Mouse (Mus musculus): Measurements from ENCODE around the gene Mllt11. TPM values are rescaled to one million over a fixed set of nuclear protein-coding genes. Genes with fewer than 3 reads are reported as not detected.
A peak's percentile ranks its signal among the peaks of the same experiment; 100 is the strongest.

The Mllt11 gene
- 38.5 and 42.4 TPM in 2 replicates for polyA plus RNA-seq (2012; rRNA removed)
- polyA plus RNA-seq (2014; fragmentation: Nextera tagmentation; extraction: Ambion mirVana), result 16.7 and 17.4 TPM in 2 replicates

GRCm38 (mm10) chr3:95231298-95232221 is at the start of gene Mllt11:
Gene Mllt11 (minus strand): TSS chr3:95232171.
- 69% methylated on average over 13 of the region's 13 CpGs for WGBS
- Histone ChIP-seq H3K27me3 (ENCODE audit: control insufficient read depth, insufficient read depth, low read length) (no peaks in the 10 kb centered on the region), H3K9me3 (ENCODE audit: control insufficient read depth, low read length) (no peaks in the 10 kb centered on the region), H3K4me2 (replicated peaks; ENCODE audit: low read depth, low read length, severe bottlenecking) (peak within 1 kb of the TSS; percentile 73), H3K4me1 (ENCODE audit: control insufficient read depth, insufficient read depth, low read length) (peaks cover 28% of the 10 kb centered on the region), H3K9ac (ENCODE audit: low read depth, low read length, severe bottlenecking) (peak within 1 kb of the TSS; percentile 84; the same call in 1 of the 2 replicates), H3K27ac (replicated peaks; ENCODE audit: low read depth, low read length) (peak within 1 kb of the TSS; percentile 86; the same call in 1 of the 2 replicates), H3K36me3 (ENCODE audit: control insufficient read depth, insufficient read depth, low read length) (peaks cover 57% of the 10 kb centered on the region), H3K4me3 (replicated peaks; ENCODE audit: low read length) (peak within 1 kb of the TSS; percentile 75; the same call in 1 of the 2 replicates)
- ATAC-seq (ENCODE audit: low FRiP score, low read depth), result no peak
- no peak for DNase-seq (ENCODE audit: low spot score)
- TF ChIP-seq POLR2A (IDR thresholded peaks at IDR 0.05; ENCODE audit: borderline replicate concordance, extremely low read depth, insufficient read depth, insufficient read length), result no peak

- Histone ChIP-seq H3K4me1 (ENCODE audit: control insufficient read depth, insufficient read depth, low read length) (peaks cover 13% of the 10 kb centered on the region), H3K9ac (ENCODE audit: low read depth, low read length, severe bottlenecking) (peak within 1 kb of the TSS; percentile 78), H3K4me2 (replicated peaks; ENCODE audit: low read depth, low read length, severe bottlenecking) (peak within 1 kb of the TSS; percentile 68), H3K27ac (replicated peaks; ENCODE audit: low read depth, low read length) (peak within 1 kb of the TSS; percentile 92), H3K27me3 (ENCODE audit: control insufficient read depth, insufficient read depth, low read length) (no peaks in the 10 kb centered on the region), H3K36me3 (ENCODE audit: control insufficient read depth, insufficient read depth, low read length) (no peaks in the 10 kb centered on the region), H3K9me3 (ENCODE audit: control insufficient read depth, low read length) (no peaks in the 10 kb centered on the region), H3K4me3 (replicated peaks; ENCODE audit: low read length) (peak within 1 kb of the TSS; percentile 77)
- under 1% methylated on average over 49 of the region's 53 CpGs for WGBS
- no peak for TF ChIP-seq POLR2A (IDR thresholded peaks at IDR 0.05; ENCODE audit: borderline replicate concordance, extremely low read depth, insufficient read depth, insufficient read length)
- DNase-seq (ENCODE audit: low spot score), result peak; percentile 99
- ATAC-seq (ENCODE audit: low FRiP score, low read depth), result peak; percentile 91
These were observed 49.5 kb upstream of the Mllt11 start, which contains the start of the genes Mindy1 and Prune1 for GRCm38 (mm10) chr3:95281216-95282126. Gene Mindy1 (plus strand): TSS chr3:95281345. Gene Prune1 (minus strand): TSS chr3:95282076.

GRCm38 (mm10) chr3:95280747-95281146 is 48.8 kb upstream of the Mllt11 start:
- Histone ChIP-seq H3K27me3 (ENCODE audit: control insufficient read depth, insufficient read depth, low read length) (no peaks in the 10 kb centered on the region), H3K36me3 (ENCODE audit: control insufficient read depth, insufficient read depth, low read length) (no peaks in the 10 kb centered on the region), H3K4me2 (replicated peaks; ENCODE audit: low read depth, low read length, severe bottlenecking) (peak overlapping the region; percentile 68), H3K4me1 (ENCODE audit: control insufficient read depth, insufficient read depth, low read length) (peaks cover 13% of the 10 kb centered on the region), H3K9me3 (ENCODE audit: control insufficient read depth, low read length) (no peaks in the 10 kb centered on the region), H3K4me3 (replicated peaks; ENCODE audit: low read length) (peak overlapping the region; percentile 77), H3K27ac (replicated peaks; ENCODE audit: low read depth, low read length) (peak overlapping the region; percentile 86), H3K9ac (ENCODE audit: low read depth, low read length, severe bottlenecking) (peak overlapping the region; percentile 78)
- peak; percentile 56 for DNase-seq (ENCODE audit: low spot score)
- 12% methylated on average over 8 of the region's 8 CpGs for WGBS
- no peak for TF ChIP-seq POLR2A (IDR thresholded peaks at IDR 0.05; ENCODE audit: borderline replicate concordance, extremely low read depth, insufficient read depth, insufficient read length)
- no peak for ATAC-seq (ENCODE audit: low FRiP score, low read depth)

- H3K4me3 ChIP-seq (replicated peaks; ENCODE audit: low read length), result no peak overlapping the region
- no peak for ATAC-seq (ENCODE audit: low FRiP score, low read depth)
- TF ChIP-seq POLR2A (IDR thresholded peaks at IDR 0.05; ENCODE audit: borderline replicate concordance, extremely low read depth, insufficient read depth, insufficient read length), result no peak
- DNase-seq (ENCODE audit: low spot score), result no peak
- 0 out of 2 replicates have a peak, but pooled peaks cover 4% of the 10 kb centered on the region for H3K36me3 ChIP-seq (ENCODE audit: control insufficient read depth, insufficient read depth, low read length)
- peaks cover 4% of the 10 kb centered on the region for H3K4me1 ChIP-seq (ENCODE audit: control insufficient read depth, insufficient read depth, low read length)
- H3K27ac ChIP-seq (replicated peaks; ENCODE audit: low read depth, low read length), result no peak overlapping the region
- H3K9me3 ChIP-seq (ENCODE audit: control insufficient read depth, low read length), result no peaks in the 10 kb centered on the region
- H3K27me3 ChIP-seq (ENCODE audit: control insufficient read depth, insufficient read depth, low read length), result no peaks in the 10 kb centered on the region
- WGBS, result 94% methylated on average over 1 of the region's 1 CpGs
- no peak overlapping the region for H3K4me2 ChIP-seq (replicated peaks; ENCODE audit: low read depth, low read length, severe bottlenecking)
- no peak overlapping the region for H3K9ac ChIP-seq (ENCODE audit: low read depth, low read length, severe bottlenecking)
These were observed 45.2 kb upstream of the Mllt11 start for GRCm38 (mm10) chr3:95277149-95277551.
